Mouse (Mus musculus) heart, adult 2 months (tissue): ENCODE measurements around the gene Ccn1.

ENCODE experiments used
- CTCF ChIP-seq: fragments of 200-600 bp; IDR thresholded peaks from 2 replicates; pipeline ENCODE4 v1.8.1; 2022; ENCODE audit warnings: antibody characterized with exemption, mild to moderate bottlenecking, moderate library complexity
- EP300 ChIP-seq: fragments of 200-500 bp; IDR thresholded peaks from 2 replicates; pipeline ENCODE4 v1.6.1; 2011; ENCODE audit warnings: low read depth, low read length, control low read depth; ENCODE audit not compliant: insufficient read depth
- POLR2A ChIP-seq: fragments of 200-500 bp; IDR thresholded peaks from 2 replicates; pipeline ENCODE4 v1.6.1; 2011; ENCODE audit warnings: mild to moderate bottlenecking, low read depth, low read length, control low read depth; ENCODE audit not compliant: insufficient read depth

GRCm38 (mm10) chr3:145646009-145646408, 3.8 kb downstream of the Ccn1 start:
- no peak for TF ChIP-seq CTCF
- no peak for TF ChIP-seq POLR2A
- TF ChIP-seq EP300 = no peak
